Mouse (Mus musculus) heart, adult 11 months (tissue): ENCODE measurements at regions not wholly inside any gene's neighbourhood (a gene's known extent, or its start where the extent isn't known, plus 50 kb on each side); places are given as distances from the start of the nearest gene placed in this dataset.

Source experiments
- DNase-seq: peaks from one replicate; pipeline ENCODE4 v3.0.0; 2022

DNA sequence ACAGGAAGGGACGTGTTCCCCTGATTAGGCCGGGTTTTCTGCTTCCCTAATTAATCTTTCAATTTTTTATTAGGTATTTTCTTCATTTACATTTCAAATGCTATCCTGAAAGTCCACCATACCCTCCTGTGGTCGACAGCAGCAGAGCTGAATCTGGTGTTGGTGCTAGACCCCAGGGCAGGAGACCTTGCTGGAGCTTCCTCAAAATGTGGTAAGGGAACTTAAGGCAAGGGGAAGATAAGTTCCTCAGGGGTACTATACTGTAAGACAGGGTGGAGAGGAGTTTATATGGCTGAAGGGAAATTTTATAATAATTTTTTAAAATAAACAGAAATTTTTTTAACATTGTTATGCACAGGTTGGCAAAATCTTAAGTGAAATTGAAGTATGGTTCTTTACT, 806.5 kb upstream of the Edil3 start:
- DNase-seq = no peak

DNA sequence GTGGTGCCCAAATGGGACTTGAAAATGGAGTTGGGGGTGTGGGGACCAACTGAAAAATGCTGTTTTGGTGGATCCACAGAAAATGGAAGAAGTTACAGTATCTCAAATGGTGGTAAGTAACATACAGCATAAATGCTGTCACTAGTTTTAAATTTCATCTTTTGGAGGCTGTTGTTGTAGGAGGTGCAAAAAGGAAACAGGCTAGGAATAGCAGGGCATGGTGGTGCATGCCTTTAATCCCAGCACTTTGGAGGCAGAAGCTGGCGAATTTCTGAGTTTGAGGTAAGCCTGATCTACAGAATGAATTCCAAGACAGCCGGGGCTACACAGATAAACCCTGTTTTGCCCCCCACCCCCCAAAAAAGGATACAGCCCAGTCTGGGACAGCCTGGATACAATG, 794.8 kb upstream of the Edil3 start:
- DNase-seq = peak; percentile 35
